Mouse (Mus musculus) 3T3-L1 (cell line): ENCODE data around the gene Lpp.
A peak's percentile ranks its signal among the peaks of the same experiment; 100 is the strongest.

Experiments used
- DNase-seq: peaks from one replicate; pipeline ENCODE4 v3.0.0-alpha.2; 2015; ENCODE audit warnings: low read depth, low spot score

The Lpp gene

GRCm38 (mm10) chr16:24392651-24393555 lies at the start of gene Lpp:
Gene Lpp, plus strand, starts transcription at chr16:24393507.
- DNase-seq, result peak; percentile 92

GRCm38 (mm10) chr16:24347582-24348411 lies 45.5 kb upstream of the Lpp start:
- no peak for DNase-seq

GRCm38 (mm10) chr16:24350306-24350705 lies 43.0 kb upstream of the Lpp start:
- no peak for DNase-seq

- DNase-seq, result no peak
Measured at GRCm38 (mm10) chr16:24350751-24351150, 42.6 kb upstream of the Lpp start.

GRCm38 (mm10) chr16:24351811-24352210 lies 41.5 kb upstream of the Lpp start:
- no peak for DNase-seq

GRCm38 (mm10) chr16:24353816-24354215 lies 39.5 kb upstream of the Lpp start:
- DNase-seq, result no peak

- peak; percentile 89 for DNase-seq
Measured at GRCm38 (mm10) chr16:24361667-24362066, 31.6 kb upstream of the Lpp start.

- DNase-seq, result peak; percentile 83
Measured at GRCm38 (mm10) chr16:24364030-24364687, 29.1 kb upstream of the Lpp start.

GRCm38 (mm10) chr16:24365900-24366299 lies 27.4 kb upstream of the Lpp start:
- no peak for DNase-seq

GRCm38 (mm10) chr16:24367071-24367470 lies 26.2 kb upstream of the Lpp start:
- no peak for DNase-seq

GRCm38 (mm10) chr16:24367506-24367905 lies 25.8 kb upstream of the Lpp start:
- peak; percentile 73 for DNase-seq

- DNase-seq, result no peak
Measured at GRCm38 (mm10) chr16:24376478-24376877, 16.8 kb upstream of the Lpp start.

- DNase-seq, result peak; percentile 34
Measured at GRCm38 (mm10) chr16:24390596-24390995, 2.7 kb upstream of the Lpp start.

- no peak for DNase-seq
Measured at GRCm38 (mm10) chr16:24391111-24391510, 2.2 kb upstream of the Lpp start.

GRCm38 (mm10) chr16:24391901-24392300 lies 1.4 kb upstream of the Lpp start:
- no peak for DNase-seq

GRCm38 (mm10) chr16:24393556-24394210 lies 376 bp downstream of the Lpp start:
- DNase-seq, result peak; percentile 75

GRCm38 (mm10) chr16:24394211-24394991 lies 1.1 kb downstream of the Lpp start:
- DNase-seq, result peak; percentile 82

GRCm38 (mm10) chr16:24395100-24395499 lies 1.8 kb downstream of the Lpp start:
- peak; percentile 52 for DNase-seq

- DNase-seq, result no peak
Measured at GRCm38 (mm10) chr16:24396504-24396903, 3.2 kb downstream of the Lpp start.

GRCm38 (mm10) chr16:24398476-24398875 lies 5.2 kb downstream of the Lpp start:
- DNase-seq, result no peak

GRCm38 (mm10) chr16:24398893-24399292 lies 5.6 kb downstream of the Lpp start:
- DNase-seq, result no peak
